Mouse (Mus musculus) lung, postnatal 0 days (tissue): ENCODE data around the gene Phospho1.

Experiments
- CTCF ChIP-seq: IDR thresholded peaks from 2 replicates; pipeline ENCODE4 v1.5.1; 2016; ENCODE audit warnings: antibody characterized with exemption, mild to moderate bottlenecking
- EP300 ChIP-seq: IDR thresholded peaks from 2 replicates; pipeline ENCODE4 v1.6.1; 2016; ENCODE audit warnings: antibody characterized with exemption, mild to moderate bottlenecking, control low read depth

DNA sequence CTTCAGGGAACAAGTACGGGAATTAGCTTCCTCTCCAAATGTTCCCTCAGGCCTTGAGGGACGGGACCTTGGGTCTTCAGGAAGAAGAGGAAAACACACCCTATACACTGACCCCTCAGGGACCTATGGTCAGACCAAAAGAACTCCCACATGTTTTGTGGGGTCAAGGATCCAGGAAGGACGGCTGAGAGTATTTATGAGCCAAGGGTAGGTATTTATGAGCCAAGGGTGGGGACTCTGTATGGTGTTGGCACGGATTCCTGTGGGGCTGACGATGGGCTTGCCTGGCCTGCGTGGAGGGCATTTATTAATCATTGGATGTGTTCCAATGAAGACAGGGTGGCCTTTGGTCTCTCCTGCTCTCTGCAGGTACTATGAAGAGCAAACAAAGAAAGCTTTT is 12.1 kb downstream of the Phospho1 start:
- TF ChIP-seq CTCF: no peak
- peak; percentile 71; the same call in 1 of the 2 replicates for TF ChIP-seq EP300
